Mouse (Mus musculus): ENCODE results near the gene Ppp3ca. TPM values are rescaled to one million over a fixed set of nuclear protein-coding genes. Genes with fewer than 3 reads are reported as not detected.

The Ppp3ca gene
- polyA plus RNA-seq, 1 experiment from 2014 or later, result 10.7 TPM

GRCm38 (mm10) chr3:136837589-136837988 lies 167.7 kb downstream of the Ppp3ca start:
- Histone ChIP-seq H3K4me2 (no peak overlapping the region), H3K4me3 (replicated peaks) (no peak overlapping the region), H3K9ac (no peak overlapping the region), H3K4me1 (replicated peaks) (peaks cover 28% of the 10 kb centered on the region), H3K27ac (replicated peaks) (no peak overlapping the region), H3K36me3 (replicated peaks) (no peaks in the 10 kb centered on the region), H3K27me3 (no peaks in the 10 kb centered on the region), H3K9me3 (replicated peaks) (no peaks in the 10 kb centered on the region)
- no peak for ATAC-seq (ENCODE audit: insufficient read depth)
- 75% methylated on average over 3 of the region's 3 CpGs for WGBS (ENCODE audit: insufficient replicate concordance)

- Histone ChIP-seq H3K4me2 (no peak overlapping the region), H3K4me3 (replicated peaks) (no peak overlapping the region), H3K27ac (replicated peaks) (no peak overlapping the region), H3K27me3 (no peaks in the 10 kb centered on the region), H3K36me3 (replicated peaks) (no peaks in the 10 kb centered on the region), H3K9me3 (replicated peaks) (no peaks in the 10 kb centered on the region), H3K9ac (no peak overlapping the region), H3K4me1 (replicated peaks) (peaks cover 4% of the 10 kb centered on the region; the same call in 1 of the 2 replicates)
- WGBS (ENCODE audit: insufficient replicate concordance), result 65% methylated on average over 3 of the region's 3 CpGs
- no peak for ATAC-seq (ENCODE audit: insufficient read depth)
Measured at GRCm38 (mm10) chr3:136841282-136841681, 171.4 kb downstream of the Ppp3ca start.

GRCm38 (mm10) chr3:136842384-136842783 lies 172.5 kb downstream of the Ppp3ca start:
- WGBS (ENCODE audit: insufficient replicate concordance), result 56% methylated on average over 1 of the region's 1 CpGs
- Histone ChIP-seq H3K27ac (replicated peaks) (no peak overlapping the region), H3K27me3 (no peaks in the 10 kb centered on the region), H3K4me3 (replicated peaks) (no peak overlapping the region), H3K9ac (no peak overlapping the region), H3K4me1 (replicated peaks) (no peaks in the 10 kb centered on the region), H3K36me3 (replicated peaks) (no peaks in the 10 kb centered on the region), H3K9me3 (replicated peaks) (no peaks in the 10 kb centered on the region), H3K4me2 (no peak overlapping the region)
- ATAC-seq (ENCODE audit: insufficient read depth), result no peak

- Histone ChIP-seq H3K9me3 (replicated peaks) (no peaks in the 10 kb centered on the region), H3K4me3 (replicated peaks) (no peak overlapping the region), H3K27ac (replicated peaks) (no peak overlapping the region), H3K9ac (no peak overlapping the region), H3K4me1 (replicated peaks) (no peaks in the 10 kb centered on the region), H3K27me3 (no peaks in the 10 kb centered on the region), H3K36me3 (replicated peaks) (no peaks in the 10 kb centered on the region), H3K4me2 (no peak overlapping the region)
- 67% methylated on average over 7 of the region's 7 CpGs for WGBS (ENCODE audit: insufficient replicate concordance)
- ATAC-seq (ENCODE audit: insufficient read depth), result no peak
Measured at GRCm38 (mm10) chr3:136843811-136844491, 174.0 kb downstream of the Ppp3ca start.

GRCm38 (mm10) chr3:136849035-136849434 lies 179.1 kb downstream of the Ppp3ca start:
- Histone ChIP-seq H3K9ac (no peak overlapping the region), H3K4me2 (no peak overlapping the region), H3K9me3 (replicated peaks) (no peaks in the 10 kb centered on the region), H3K27ac (replicated peaks) (no peak overlapping the region), H3K36me3 (replicated peaks) (no peaks in the 10 kb centered on the region), H3K27me3 (no peaks in the 10 kb centered on the region), H3K4me1 (replicated peaks) (no peaks in the 10 kb centered on the region), H3K4me3 (replicated peaks) (no peak overlapping the region)
- WGBS (ENCODE audit: insufficient replicate concordance), result 78% methylated on average over 1 of the region's 1 CpGs
- ATAC-seq (ENCODE audit: insufficient read depth), result no peak

- Histone ChIP-seq H3K27ac (replicated peaks) (no peak overlapping the region), H3K4me1 (replicated peaks) (no peaks in the 10 kb centered on the region), H3K9ac (no peak overlapping the region), H3K4me2 (no peak overlapping the region), H3K4me3 (replicated peaks) (no peak overlapping the region), H3K9me3 (replicated peaks) (no peaks in the 10 kb centered on the region), H3K27me3 (no peaks in the 10 kb centered on the region), H3K36me3 (replicated peaks) (no peaks in the 10 kb centered on the region)
- WGBS (ENCODE audit: insufficient replicate concordance), result 54% methylated on average over 6 of the region's 6 CpGs
- no peak for ATAC-seq (ENCODE audit: insufficient read depth)
Measured at GRCm38 (mm10) chr3:136852921-136853320, 183.0 kb downstream of the Ppp3ca start.

- H3K27me3 ChIP-seq, result no peaks in the 10 kb centered on the region
- ATAC-seq (ENCODE audit: insufficient read depth), result no peak
- no peak overlapping the region for H3K4me3 ChIP-seq (replicated peaks)
- WGBS (ENCODE audit: insufficient replicate concordance), result 71% methylated on average over 4 of the region's 4 CpGs
- no peak overlapping the region for H3K4me2 ChIP-seq
- no peaks in the 10 kb centered on the region for H3K9me3 ChIP-seq (replicated peaks)
- no peak overlapping the region for H3K27ac ChIP-seq (replicated peaks)
- no peak overlapping the region for H3K9ac ChIP-seq
- H3K4me1 ChIP-seq (replicated peaks), result no peaks in the 10 kb centered on the region
- H3K36me3 ChIP-seq (replicated peaks), result no peaks in the 10 kb centered on the region
Measured at GRCm38 (mm10) chr3:136853596-136853995, 183.7 kb downstream of the Ppp3ca start.

- H3K4me3 ChIP-seq (replicated peaks), result no peak overlapping the region
- H3K9ac ChIP-seq, result no peak overlapping the region
- WGBS (ENCODE audit: insufficient replicate concordance), result 52% methylated on average over 4 of the region's 4 CpGs
- no peak overlapping the region for H3K4me2 ChIP-seq
- no peaks in the 10 kb centered on the region for H3K27me3 ChIP-seq
- no peak for ATAC-seq (ENCODE audit: insufficient read depth)
- no peaks in the 10 kb centered on the region for H3K4me1 ChIP-seq (replicated peaks)
- no peaks in the 10 kb centered on the region for H3K36me3 ChIP-seq (replicated peaks)
- no peaks in the 10 kb centered on the region for H3K9me3 ChIP-seq (replicated peaks)
- no peak overlapping the region for H3K27ac ChIP-seq (replicated peaks)
Measured at GRCm38 (mm10) chr3:136855996-136856395, 186.1 kb downstream of the Ppp3ca start.

- no peaks in the 10 kb centered on the region for H3K9me3 ChIP-seq (replicated peaks)
- H3K9ac ChIP-seq, result no peak overlapping the region
- no peaks in the 10 kb centered on the region for H3K27me3 ChIP-seq
- H3K27ac ChIP-seq (replicated peaks), result no peak overlapping the region
- no peaks in the 10 kb centered on the region for H3K36me3 ChIP-seq (replicated peaks)
- no peak overlapping the region for H3K4me2 ChIP-seq
- H3K4me1 ChIP-seq (replicated peaks), result no peaks in the 10 kb centered on the region
- H3K4me3 ChIP-seq (replicated peaks), result no peak overlapping the region
- no peak for ATAC-seq (ENCODE audit: insufficient read depth)
- 71% methylated on average over 11 of the region's 11 CpGs for WGBS (ENCODE audit: insufficient replicate concordance)
Measured at GRCm38 (mm10) chr3:136862051-136862837, 192.3 kb downstream of the Ppp3ca start.

GRCm38 (mm10) chr3:136863127-136863526 lies 193.2 kb downstream of the Ppp3ca start:
- Histone ChIP-seq H3K36me3 (replicated peaks) (no peaks in the 10 kb centered on the region), H3K4me1 (replicated peaks) (no peaks in the 10 kb centered on the region), H3K9me3 (replicated peaks) (no peaks in the 10 kb centered on the region), H3K4me2 (no peak overlapping the region), H3K9ac (no peak overlapping the region), H3K4me3 (replicated peaks) (no peak overlapping the region), H3K27me3 (no peaks in the 10 kb centered on the region), H3K27ac (replicated peaks) (no peak overlapping the region)
- WGBS (ENCODE audit: insufficient replicate concordance), result 57% methylated on average over 5 of the region's 5 CpGs
- no peak for ATAC-seq (ENCODE audit: insufficient read depth)

GRCm38 (mm10) chr3:136864306-136864705 lies 194.4 kb downstream of the Ppp3ca start:
- H3K27me3 ChIP-seq, result no peaks in the 10 kb centered on the region
- no peak overlapping the region for H3K9ac ChIP-seq
- H3K4me1 ChIP-seq (replicated peaks), result no peaks in the 10 kb centered on the region
- ATAC-seq (ENCODE audit: insufficient read depth), result no peak
- no peak overlapping the region for H3K4me2 ChIP-seq
- no peak overlapping the region for H3K4me3 ChIP-seq (replicated peaks)
- H3K36me3 ChIP-seq (replicated peaks), result no peaks in the 10 kb centered on the region
- H3K27ac ChIP-seq (replicated peaks), result no peak overlapping the region
- H3K9me3 ChIP-seq (replicated peaks), result no peaks in the 10 kb centered on the region
